In genomic region chr9:62894486-62894885, GRCm38 (mm10) we compare ENCODE assay signal across 14 mouse cellular contexts. TPM values are rescaled to one million over a fixed set of nuclear protein-coding genes. Genes with fewer than 3 reads are reported as not detected.
DNase-seq lines count a peak whose midpoint lies in the region; ATAC-seq and TF ChIP-seq lines count a peak whose summit lies in the region.
"Had no signal": no experiment of that assay in that cellular context is flagged by ENCODE, and none has a peak within 500 bp of the region (broad histone marks: within the 10 kb centered on the region; RNA-seq: fewer than 3 reads in every experiment).

No protein-coding gene starts in this region.

- no peak overlapping the region for H3K4me3 ChIP-seq in heart, embryonic 12.5 days
- H3K4me3 ChIP-seq in spleen, adult 2 months (ENCODE audit: extremely low read depth, insufficient read depth, insufficient read length): no peak overlapping the region
- no peak overlapping the region for H3K4me3 ChIP-seq in midbrain, embryonic 13.5 days (replicated peaks)
- H3K4me3 ChIP-seq: left cerebral cortex, adult 2 months had no signal

- H3K27me3 ChIP-seq in heart, embryonic 12.5 days (replicated peaks): no peaks in the 10 kb centered on the region
- H3K27me3 ChIP-seq in spleen, adult 2 months (ENCODE audit: control insufficient read depth, insufficient read depth, low read length): no peaks in the 10 kb centered on the region
- H3K27me3 ChIP-seq in midbrain, embryonic 13.5 days: no peaks in the 10 kb centered on the region
- H3K27me3 ChIP-seq: CH12.LX had no signal

- H3K4me1 ChIP-seq in heart, embryonic 12.5 days (replicated peaks): peaks cover 9% of the 10 kb centered on the region
- no peaks in the 10 kb centered on the region for H3K4me1 ChIP-seq in spleen, adult 2 months (ENCODE audit: control insufficient read depth, insufficient read depth, insufficient read length)
- H3K4me1 ChIP-seq in midbrain, embryonic 13.5 days (replicated peaks): no peaks in the 10 kb centered on the region

- no peak overlapping the region for H3K4me2 ChIP-seq in heart, embryonic 12.5 days
- no peak overlapping the region for H3K4me2 ChIP-seq in midbrain, embryonic 13.5 days (replicated peaks)

- H3K27ac ChIP-seq in heart, embryonic 12.5 days (ENCODE audit: poor library complexity, severe bottlenecking): no peak overlapping the region
- 0 out of 2 replicates have a peak overlapping the region, but pooled peaks have one; percentile 8 for H3K27ac ChIP-seq in spleen, adult 2 months (ENCODE audit: insufficient read depth, low read length)
- H3K27ac ChIP-seq in midbrain, embryonic 13.5 days: no peak overlapping the region
- H3K27ac ChIP-seq: left cerebral cortex, adult 2 months had no signal

- no peak for TF ChIP-seq CTCF in spleen, adult 2 months (IDR thresholded peaks at IDR 0.05; ENCODE audit: extremely low read depth, insufficient read depth, insufficient read length, insufficient replicate concordance)

- H3K36me3 ChIP-seq in heart, embryonic 12.5 days: peaks cover 63% of the 10 kb centered on the region
- peaks cover 21% of the 10 kb centered on the region for H3K36me3 ChIP-seq in spleen, adult 2 months (ENCODE audit: control insufficient read depth, insufficient read depth, low read length)
- H3K36me3 ChIP-seq in midbrain, embryonic 13.5 days: peaks cover 32% of the 10 kb centered on the region

- intact Hi-C loops in heart, postnatal 25 days (cut with DNase I): no loop called here

- 0 out of 2 replicates have a peak, but pooled peaks cover 6% of the 10 kb centered on the region for H3K9me3 ChIP-seq in heart, embryonic 12.5 days (replicated peaks)
- H3K9me3 ChIP-seq in midbrain, embryonic 13.5 days: no peaks in the 10 kb centered on the region

- no peak for TF ChIP-seq POLR2A in spleen, adult 2 months (IDR thresholded peaks at IDR 0.05; ENCODE audit: low read depth, low read length)

- 43% methylated on average over 1 of the region's 1 CpGs for WGBS in heart, embryonic 12.5 days
- WGBS in spleen, adult 2 months: 43% methylated on average over 1 of the region's 1 CpGs
- WGBS in midbrain, embryonic 13.5 days: 95% methylated on average over 1 of the region's 1 CpGs

- no peak overlapping the region for H3K9ac ChIP-seq in heart, embryonic 12.5 days
- H3K9ac ChIP-seq in midbrain, embryonic 13.5 days (replicated peaks): no peak overlapping the region

- peak; percentile 82 to 85 for DNase-seq in heart, adult 18-20 months
- no peak for DNase-seq in spleen, adult 2 months (ENCODE audit: low read depth in 1 of 2, low spot score in 2 of 2)
- no peak for DNase-seq in spleen, postnatal 4 days (ENCODE audit: low spot score in 2 of 2)
- DNase-seq in heart, postnatal 25 days (ENCODE audit: low spot score): peak; percentile 35
- no peak for DNase-seq in MN1 (ENCODE audit: low spot score)
- no peak for DNase-seq in embryo, embryonic 10.5 days (ENCODE audit: low spot score)
- DNase-seq: gastrocnemius, postnatal 10 days; right cerebral cortex, postnatal 25 days; thymus, adult 2 months had no signal

- no peak for ATAC-seq in heart, embryonic 12.5 days (ENCODE audit: insufficient number of reproducible peaks, low FRiP score)
- no peak for ATAC-seq in midbrain, embryonic 13.5 days
- ATAC-seq: inflammation-experienced regulatory T-cells, adult 6 months had no signal

RNA-seq across cellular contexts. Expression of gene Calml4, which starts 36.6 kb away (rescaled TPM):
- total RNA-seq in heart, adult 18-20 months (2021): under 1 TPM; 0.17 to 0.90 TPM
- 0.27 and 0.52 TPM in 2 replicates for polyA plus RNA-seq in heart, embryonic 12.5 days (2016; fragmentation: Nextera tagmentation; extraction: Ambion mirVana)
- 0.62 and 1.6 TPM in 2 replicates for polyA plus RNA-seq in spleen, adult 2 months (2012; rRNA removed)
- total RNA-seq in heart, postnatal 25 days (2021): 1 to 10 TPM; 1.3 to 1.7 TPM
- polyA plus RNA-seq in midbrain, embryonic 13.5 days (2015; fragmentation: Nextera tagmentation; extraction: Ambion mirVana): 4.7 and 9.8 TPM in 2 replicates
- total RNA-seq: CH12.LX had no signal

RNA-seq across cellular contexts. Expression of gene Cln6, which starts 55.9 kb away (rescaled TPM):
- total RNA-seq in heart, adult 18-20 months (2021): 10 to 100 TPM; 25.8 TPM
- polyA plus RNA-seq in heart, embryonic 12.5 days (2016; fragmentation: Nextera tagmentation; extraction: Ambion mirVana): 19.6 and 21.6 TPM in 2 replicates
- 27.7 and 31.6 TPM in 2 replicates for polyA plus RNA-seq in spleen, adult 2 months (2012; rRNA removed)
- total RNA-seq in heart, postnatal 25 days (2021): 10 to 100 TPM; 18.0 to 19.7 TPM
- polyA plus RNA-seq in midbrain, embryonic 13.5 days (2015; fragmentation: Nextera tagmentation; extraction: Ambion mirVana): 4.6 and 5.7 TPM in 2 replicates

Comparison
In these comparisons a context has a peak if more than half of its experiments do, and no peak if none do; other contexts are left out.
1. DNase-seq: peak in heart, adult 18-20 months (2 of 2) and heart, postnatal 25 days (single experiment); none in spleen, adult 2 months (0 of 2), spleen, postnatal 4 days (0 of 2), MN1 (single experiment) and embryo, embryonic 10.5 days (single experiment).